Mouse (Mus musculus): ENCODE measurements around the gene Tmem265. TPM values are rescaled to one million over a fixed set of nuclear protein-coding genes. Genes with fewer than 3 reads are reported as not detected.

The Tmem265 gene
- total RNA-seq, 2 experiments from 2014 or later: not detected

DNA sequence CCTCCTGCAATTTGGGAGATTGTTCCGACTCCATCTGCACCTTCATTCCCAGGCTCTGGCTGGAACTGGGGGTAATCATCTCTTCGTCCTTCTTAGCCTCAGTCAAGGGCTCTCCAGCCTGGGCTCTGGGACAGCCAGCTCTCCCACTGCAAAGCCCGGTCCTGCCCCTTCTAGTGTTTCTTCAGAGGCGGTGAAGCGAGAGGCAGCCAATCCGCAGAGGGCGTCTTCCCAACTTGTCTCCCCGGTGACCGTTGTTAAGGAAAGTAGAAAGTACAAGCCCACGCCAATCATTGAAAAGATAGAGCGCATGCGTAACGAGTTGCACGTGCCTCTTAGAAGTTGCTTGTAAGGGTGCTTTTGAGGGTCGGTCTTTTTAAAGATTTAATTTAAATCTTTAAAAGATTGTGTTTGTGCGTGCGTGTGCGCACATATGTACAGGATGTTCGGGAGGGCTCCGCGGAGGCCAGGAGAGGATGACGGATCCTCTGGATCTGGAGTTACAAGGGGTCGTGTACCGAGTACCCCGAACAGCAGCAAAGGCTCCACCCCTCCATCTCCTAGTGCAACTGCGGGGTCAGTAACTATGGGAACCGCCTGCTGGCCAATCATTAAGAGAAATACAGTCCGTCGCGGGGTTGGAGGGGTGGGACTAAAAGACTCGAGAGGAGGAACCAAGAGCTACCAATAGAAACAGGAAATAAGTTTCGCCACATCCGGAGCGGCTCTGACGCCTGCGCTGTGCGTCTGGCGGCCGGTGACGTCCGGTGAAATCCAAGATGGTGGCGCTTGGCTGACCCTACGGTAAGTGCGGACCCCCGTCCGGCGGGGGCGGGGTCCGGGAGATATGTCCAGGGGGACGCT, 27.1 kb downstream of the Tmem265 start, which contains the start of the genes Ccdc189 and Rnf40:
Gene Ccdc189, minus strand, starts transcription at position 585 of the 861 bp plus-strand sequence.
Gene Rnf40, plus strand, starts transcription at position 757 of the 861 bp plus-strand sequence.
- DNase-seq (ENCODE audit: low spot score in 2 of 2): peak; percentile 80 to 82

DNA sequence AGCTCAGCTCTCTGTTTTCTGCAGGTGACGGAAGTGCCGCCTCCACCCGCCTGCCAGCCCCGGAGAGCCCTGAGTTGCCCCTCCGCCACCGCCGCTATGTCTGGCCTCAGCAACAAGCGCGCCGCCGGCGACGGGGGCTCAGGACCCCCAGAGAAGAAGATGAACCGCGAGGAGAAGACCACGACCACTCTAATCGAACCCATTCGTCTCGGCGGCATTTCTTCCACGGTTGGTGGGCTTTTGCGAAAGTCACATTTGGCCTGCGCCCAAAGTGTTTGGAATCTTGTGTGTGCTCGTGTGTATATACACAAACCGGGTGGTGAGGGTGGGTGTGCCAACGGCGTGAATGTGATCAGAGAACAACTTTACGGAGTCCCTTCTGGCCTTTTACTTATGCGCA, 27.7 kb downstream of the Tmem265 start:
- no peak for DNase-seq (ENCODE audit: low spot score in 2 of 2)

- no peak for DNase-seq (ENCODE audit: low spot score in 2 of 2)
Measured at GRCm38 (mm10) chr7:127589637-127590036, 28.4 kb downstream of the Tmem265 start.

DNA sequence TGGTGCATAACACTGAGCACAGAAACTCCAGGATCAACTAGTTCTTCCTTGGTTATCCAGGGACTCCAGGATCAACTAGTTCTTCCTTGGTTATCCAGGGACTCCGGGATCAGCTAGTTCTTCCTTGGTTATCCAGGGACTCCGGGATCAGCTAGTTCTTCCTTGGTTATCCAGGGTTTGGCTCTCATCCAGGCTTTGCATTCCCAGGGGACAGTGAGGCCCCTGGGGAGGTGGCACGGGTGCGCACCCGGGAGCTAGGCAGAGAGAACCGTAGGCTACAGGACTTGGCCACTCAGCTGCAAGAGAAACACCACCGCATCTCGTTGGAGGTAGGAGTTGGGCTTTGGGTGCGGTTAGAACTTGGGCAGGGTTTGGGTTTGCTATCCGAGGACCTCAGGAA, 29.9 kb downstream of the Tmem265 start:
- no peak for DNase-seq (ENCODE audit: low spot score in 2 of 2)

GRCm38 (mm10) chr7:127592575-127592974, 31.4 kb downstream of the Tmem265 start:
- DNase-seq (ENCODE audit: low spot score in 2 of 2): no peak

- DNase-seq (ENCODE audit: low spot score in 2 of 2): no peak
Measured at GRCm38 (mm10) chr7:127596747-127597146, 35.6 kb downstream of the Tmem265 start.

GRCm38 (mm10) chr7:127600612-127601011, 39.4 kb downstream of the Tmem265 start:
- DNase-seq (ENCODE audit: low spot score in 2 of 2): no peak

DNA sequence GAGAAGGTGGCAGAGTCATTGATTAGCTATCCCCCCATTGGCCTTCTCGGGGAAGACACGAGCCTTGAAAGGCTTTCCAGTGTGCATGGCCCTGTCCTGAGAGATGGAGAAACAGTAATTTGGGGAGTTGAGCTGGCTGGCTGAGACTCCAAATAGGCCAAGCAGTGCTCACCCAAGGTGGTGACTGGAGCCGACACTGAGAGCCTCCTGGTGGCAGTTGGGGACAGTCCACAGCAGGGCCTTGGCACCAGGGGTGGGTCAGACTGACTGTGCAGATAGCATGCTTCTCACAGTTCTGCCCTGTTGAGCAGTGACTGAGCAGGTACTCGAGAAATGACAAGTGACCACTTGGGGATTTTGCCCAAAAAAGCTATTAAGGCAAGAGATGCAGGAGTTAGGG, 40.5 kb downstream of the Tmem265 start:
- no peak for DNase-seq (ENCODE audit: low spot score in 2 of 2)

GRCm38 (mm10) chr7:127602903-127603302, 41.7 kb downstream of the Tmem265 start:
- DNase-seq (ENCODE audit: low spot score in 2 of 2): no peak

DNA sequence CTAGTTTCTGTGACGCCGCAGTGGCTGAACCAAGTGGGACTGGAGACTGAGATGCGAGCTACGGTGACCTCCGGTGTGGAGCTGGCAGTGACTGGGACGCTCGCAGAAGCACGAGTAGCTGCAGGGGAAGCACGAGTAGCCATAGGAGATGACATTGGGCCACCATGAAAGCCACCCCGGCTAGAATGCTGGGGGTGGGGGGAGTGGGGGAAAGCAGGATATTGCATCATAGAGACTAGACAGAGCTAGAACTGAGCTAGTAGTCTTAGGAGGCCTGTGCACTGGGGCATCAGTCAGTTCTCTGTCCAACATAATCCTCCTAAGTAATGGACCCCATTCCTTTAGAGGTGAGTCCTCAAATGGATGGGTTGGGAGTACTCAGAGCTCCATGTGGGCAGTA, 43.1 kb downstream of the Tmem265 start:
- no peak for DNase-seq (ENCODE audit: low spot score in 2 of 2)

DNA sequence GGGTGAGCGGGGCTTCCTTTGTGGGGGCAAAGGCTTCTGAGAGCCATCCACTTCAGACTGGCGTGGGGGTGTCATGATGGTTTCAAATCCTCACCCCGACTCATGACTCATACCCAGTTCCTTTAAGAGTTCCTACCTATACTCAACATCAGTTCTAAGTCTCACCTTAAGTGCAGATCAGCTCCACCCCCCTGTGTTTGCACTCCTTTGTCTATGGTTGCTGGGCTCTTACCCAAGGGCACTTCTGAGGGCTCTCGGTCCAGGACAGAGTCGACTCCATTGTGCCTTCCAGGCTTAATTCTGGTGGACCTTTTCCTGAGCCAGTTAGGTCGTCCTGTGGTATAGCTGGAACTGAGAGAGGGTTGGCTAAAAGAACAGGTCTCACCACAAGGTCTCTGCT, 46.0 kb downstream of the Tmem265 start:
- no peak for DNase-seq (ENCODE audit: low spot score in 2 of 2)

DNA sequence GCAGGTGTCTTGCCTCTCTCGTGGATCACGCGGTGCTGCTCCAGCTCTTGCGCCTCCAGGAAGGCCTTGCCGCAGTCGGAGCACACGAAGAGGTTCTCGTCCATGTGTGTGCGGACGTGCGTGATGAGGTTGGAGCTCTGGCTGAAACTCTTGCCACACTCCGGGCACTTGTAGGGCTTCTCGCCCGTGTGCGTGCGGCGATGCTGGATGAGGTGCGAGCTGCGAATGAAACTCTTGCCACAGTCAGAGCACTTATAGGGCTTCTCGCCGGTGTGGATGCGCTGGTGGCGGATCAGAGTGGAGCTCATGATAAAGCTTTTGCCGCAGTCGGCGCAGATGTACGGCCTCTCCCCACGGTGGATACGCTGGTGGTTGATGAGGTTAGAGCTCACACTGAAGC, 49.8 kb downstream of the Tmem265 start:
- no peak for DNase-seq (ENCODE audit: low spot score in 2 of 2)

- no peak for DNase-seq (ENCODE audit: low spot score in 2 of 2)
Measured at GRCm38 (mm10) chr7:127611561-127611960, 50.4 kb downstream of the Tmem265 start.

GRCm38 (mm10) chr7:127613501-127613900, 52.3 kb downstream of the Tmem265 start:
- no peak for DNase-seq (ENCODE audit: low spot score in 2 of 2)

GRCm38 (mm10) chr7:127614091-127614490, 52.9 kb downstream of the Tmem265 start:
- no peak for DNase-seq (ENCODE audit: low spot score in 2 of 2)

GRCm38 (mm10) chr7:127614511-127614890, 53.3 kb downstream of the Tmem265 start:
- DNase-seq (ENCODE audit: low spot score in 2 of 2): peak; percentile 68 to 70

GRCm38 (mm10) chr7:127614891-127615843, 54.0 kb downstream of the Tmem265 start, which contains the start of gene Zfp629:
Gene Zfp629, minus strand, starts transcription at chr7:127615797.
- peak; percentile 59 to 64 for DNase-seq (ENCODE audit: low spot score in 2 of 2)

DNA sequence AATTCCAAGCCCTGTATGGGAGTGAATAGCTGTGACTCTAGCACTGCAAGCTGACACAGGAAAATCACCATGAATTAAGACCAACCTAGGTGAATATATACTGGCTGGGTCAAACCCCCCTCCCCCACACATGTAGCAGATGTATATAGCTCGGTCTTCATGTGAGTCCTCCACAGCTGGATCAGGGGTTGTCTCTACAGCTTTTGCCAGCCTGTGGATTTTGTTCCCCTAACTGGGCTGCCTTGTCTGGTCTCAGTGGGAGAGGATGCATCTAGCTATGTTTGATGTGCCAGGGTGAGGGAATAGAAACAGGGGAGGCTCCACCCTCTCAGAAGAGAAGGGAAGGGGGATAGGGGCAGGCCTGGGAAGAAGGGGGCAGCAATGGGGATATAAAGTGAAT, 55.1 kb downstream of the Tmem265 start:
- no peak for DNase-seq (ENCODE audit: low spot score in 2 of 2)
